Mouse (Mus musculus): ENCODE results near the gene Psd.

DNA sequence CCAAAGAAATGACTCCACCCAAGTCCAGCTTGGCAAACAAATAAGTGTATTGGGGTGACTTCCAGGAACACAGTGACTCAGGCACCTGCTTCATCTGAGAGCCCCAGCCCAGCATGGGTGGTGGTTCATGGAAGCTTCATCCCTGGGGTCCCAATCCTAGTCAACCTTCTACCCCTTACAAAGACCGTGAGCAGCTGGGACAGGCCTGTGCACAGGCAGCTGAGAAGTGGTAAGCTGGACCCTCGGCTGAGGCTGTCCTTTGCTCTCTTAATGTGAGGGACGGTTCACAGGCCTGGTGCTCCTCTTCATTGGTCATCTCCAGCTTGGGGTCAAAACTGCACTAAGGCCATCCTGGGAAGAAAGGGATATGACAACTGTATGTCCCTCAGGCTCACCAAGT lies 39.4 kb downstream of the Psd start:
- no peak for TF ChIP-seq CTCF (IDR thresholded peaks at IDR 0.05; ENCODE audit: low read depth)
- TF ChIP-seq EP300 (IDR thresholded peaks at IDR 0.05; ENCODE audit: low read depth): no peak
